Mouse (Mus musculus): ENCODE data around the gene Zbtb37. TPM values are rescaled to one million over a fixed set of nuclear protein-coding genes. Genes with fewer than 3 reads are reported as not detected.
"Not testable (repeated sequence)": the region's sequence is repeated elsewhere in the genome, so short reads cannot be mapped to it uniquely, and the experiment has no call there.

Zbtb37 gene
- polyA plus RNA-seq, 1 experiment from 2014 or later: 13.9 TPM

- no peaks in the 10 kb centered on the region for H3K4me1 ChIP-seq (replicated peaks)
- 87% methylated on average over 17 of the region's 17 CpGs for WGBS
- ATAC-seq (ENCODE audit: low FRiP score, low read depth): no peak
Measured at GRCm38 (mm10) chr1:160986881-160987635, 47.6 kb downstream of the Zbtb37 start.

GRCm38 (mm10) chr1:160985477-160985876 is 49.2 kb downstream of the Zbtb37 start:
- no peaks in the 10 kb centered on the region for H3K4me1 ChIP-seq (replicated peaks)
- H3K27me3 ChIP-seq: no peaks in the 10 kb centered on the region
- H3K4me2 ChIP-seq: no peak overlapping the region
- no peak overlapping the region for H3K9ac ChIP-seq
- no peak overlapping the region for H3K4me3 ChIP-seq
- no peaks in the 10 kb centered on the region for H3K9me3 ChIP-seq
- no peak overlapping the region for H3K27ac ChIP-seq (replicated peaks)
- ATAC-seq (ENCODE audit: low FRiP score, low read depth): no peak
- H3K36me3 ChIP-seq: no peaks in the 10 kb centered on the region
- WGBS: 85% methylated on average over 6 of the region's 6 CpGs

More at GRCm38 (mm10) chr1:160986881-160987635, 47.6 kb downstream of the Zbtb37 start:
- Histone ChIP-seq H3K27ac (replicated peaks) (no peak overlapping the region), H3K4me3 (no peak overlapping the region), H3K9me3 (no peaks in the 10 kb centered on the region), H3K36me3 (no peaks in the 10 kb centered on the region), H3K4me2 (no peak overlapping the region), H3K9ac (no peak overlapping the region), H3K27me3 (no peaks in the 10 kb centered on the region)

- H3K36me3 ChIP-seq; H3K9ac ChIP-seq; H3K4me2 ChIP-seq; ATAC-seq (ENCODE audit: low FRiP score, low read depth); H3K4me3 ChIP-seq; H3K4me1 ChIP-seq (replicated peaks); H3K27ac ChIP-seq (replicated peaks); H3K9me3 ChIP-seq; H3K27me3 ChIP-seq: not testable (repeated sequence)
- 84% methylated on average over 1 of the region's 1 CpGs for WGBS
Measured at GRCm38 (mm10) chr1:160984731-160985130, 49.9 kb downstream of the Zbtb37 start.

DNA sequence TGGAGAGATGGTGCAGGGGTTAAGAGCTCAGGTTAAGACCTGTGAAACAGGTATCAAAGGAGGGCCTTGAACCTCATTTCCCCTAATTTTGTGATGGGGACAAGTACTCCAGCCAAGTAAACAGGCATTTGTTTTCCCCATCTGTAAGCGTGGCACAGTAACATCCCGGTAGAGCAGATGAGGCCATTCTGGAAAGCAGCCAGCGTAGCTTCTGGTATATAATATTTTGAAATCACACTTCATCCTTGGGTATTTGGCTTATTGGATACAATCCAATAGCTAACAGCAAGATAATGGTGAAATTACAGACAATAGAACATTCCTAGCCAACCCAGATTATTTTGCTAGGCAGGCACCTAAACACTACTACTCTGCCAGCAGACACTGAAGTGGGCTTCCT is 51.8 kb downstream of the Zbtb37 start:
- H3K27ac ChIP-seq (replicated peaks): no peak overlapping the region

DNA sequence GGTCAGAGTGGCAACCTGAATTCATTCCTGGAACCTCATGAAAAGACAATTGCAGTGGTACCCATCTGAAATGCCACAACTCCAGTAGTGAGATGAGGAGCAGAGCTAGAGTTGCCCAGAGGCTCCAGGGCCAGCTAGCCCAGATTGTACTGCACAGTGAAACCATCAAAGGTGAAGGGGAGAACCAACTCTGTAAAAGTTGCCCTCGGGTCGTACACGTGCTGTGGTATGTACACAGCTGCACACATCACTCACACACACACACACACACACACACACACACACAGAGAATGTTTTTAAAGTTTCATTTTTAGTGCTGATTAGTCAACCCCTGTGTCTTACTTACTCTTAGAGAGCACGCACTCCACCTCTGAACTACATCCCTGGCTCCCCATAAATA is 53.3 kb downstream of the Zbtb37 start:
- H3K4me2 ChIP-seq: no peak overlapping the region
- no peaks in the 10 kb centered on the region for H3K27me3 ChIP-seq
- 96% methylated on average over 4 of the region's 4 CpGs for WGBS
- H3K9me3 ChIP-seq: no peaks in the 10 kb centered on the region
- no peak overlapping the region for H3K27ac ChIP-seq (replicated peaks)
- no peak for ATAC-seq (ENCODE audit: low FRiP score, low read depth)
- H3K36me3 ChIP-seq: no peaks in the 10 kb centered on the region
- no peak overlapping the region for H3K9ac ChIP-seq
- H3K4me3 ChIP-seq: no peak overlapping the region
- no peaks in the 10 kb centered on the region for H3K4me1 ChIP-seq (replicated peaks)

More for the DNA sequence above, 51.8 kb downstream of the Zbtb37 start:
- no peak overlapping the region for H3K4me3 ChIP-seq
- WGBS: 77% methylated on average over 3 of the region's 3 CpGs
- no peak for ATAC-seq (ENCODE audit: low FRiP score, low read depth)
- H3K4me2 ChIP-seq: no peak overlapping the region
- no peaks in the 10 kb centered on the region for H3K36me3 ChIP-seq
- no peaks in the 10 kb centered on the region for H3K27me3 ChIP-seq
- H3K4me1 ChIP-seq (replicated peaks): no peaks in the 10 kb centered on the region
- no peak overlapping the region for H3K9ac ChIP-seq
- H3K9me3 ChIP-seq: no peaks in the 10 kb centered on the region

GRCm38 (mm10) chr1:160980537-160981234 is 54.0 kb downstream of the Zbtb37 start:
- Histone ChIP-seq H3K36me3 (no peaks in the 10 kb centered on the region), H3K4me3 (no peak overlapping the region), H3K9ac (no peak overlapping the region), H3K4me1 (replicated peaks) (no peaks in the 10 kb centered on the region), H3K27ac (replicated peaks) (no peak overlapping the region), H3K9me3 (no peaks in the 10 kb centered on the region), H3K27me3 (no peaks in the 10 kb centered on the region), H3K4me2 (no peak overlapping the region)
- 76% methylated on average over 8 of the region's 8 CpGs for WGBS
- ATAC-seq (ENCODE audit: low FRiP score, low read depth): no peak

GRCm38 (mm10) chr1:160980021-160980420 is 54.6 kb downstream of the Zbtb37 start:
- H3K36me3 ChIP-seq: 0 out of 2 replicates have a peak, but pooled peaks cover 4% of the 10 kb centered on the region
- H3K9me3 ChIP-seq: no peaks in the 10 kb centered on the region
- H3K4me2 ChIP-seq: no peak overlapping the region
- no peaks in the 10 kb centered on the region for H3K4me1 ChIP-seq (replicated peaks)
- ATAC-seq (ENCODE audit: low FRiP score, low read depth): no peak
- no peaks in the 10 kb centered on the region for H3K27me3 ChIP-seq
- H3K27ac ChIP-seq (replicated peaks): no peak overlapping the region
- H3K4me3 ChIP-seq: no peak overlapping the region
- H3K9ac ChIP-seq: no peak overlapping the region
- WGBS: 85% methylated on average over 5 of the region's 5 CpGs

DNA sequence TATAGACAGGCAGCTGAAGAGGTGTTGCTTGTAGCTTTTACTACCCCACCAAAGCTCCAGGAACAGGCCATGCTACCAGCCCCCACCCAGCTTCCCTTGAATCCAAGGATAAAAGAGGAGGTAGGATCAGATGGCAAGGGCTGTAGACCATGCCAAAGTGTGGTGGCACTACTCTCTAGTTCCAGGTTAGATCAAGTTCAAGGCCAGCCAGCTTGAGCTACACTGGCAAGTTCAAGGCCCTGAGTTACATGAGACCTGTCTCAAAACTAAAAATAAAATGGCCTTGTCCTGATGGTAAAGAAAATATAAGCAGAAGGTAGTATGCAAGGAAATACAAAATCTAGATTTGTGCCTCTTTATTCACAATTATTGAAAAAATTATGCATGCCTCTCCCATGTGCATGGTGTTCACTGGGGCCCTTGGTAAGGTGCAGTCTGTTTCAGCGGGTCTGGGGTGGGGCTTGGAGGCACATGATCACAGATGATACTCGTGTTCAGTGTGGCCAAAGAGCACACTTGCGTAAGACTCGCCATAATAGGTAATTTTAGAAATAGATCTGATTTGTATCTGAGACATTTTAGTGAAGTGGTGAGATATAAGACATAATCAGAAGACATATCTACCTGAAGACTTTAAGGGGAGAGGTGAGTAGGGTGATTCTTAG is 56.4 kb downstream of the Zbtb37 start, which contains the start of gene Serpinc1:
Serpinc1 (plus strand) TSS at position 515 of the 665 bp plus-strand sequence.
- no peak within 1 kb of the TSS for H3K27ac ChIP-seq (replicated peaks)
- no peaks in the 10 kb centered on the region for H3K9me3 ChIP-seq
- H3K36me3 ChIP-seq: 0 out of 2 replicates have a peak, but pooled peaks cover 4% of the 10 kb centered on the region
- H3K4me1 ChIP-seq (replicated peaks): no peaks in the 10 kb centered on the region
- H3K9ac ChIP-seq: no peak within 1 kb of the TSS
- H3K4me3 ChIP-seq: no peak within 1 kb of the TSS
- H3K4me2 ChIP-seq: no peak within 1 kb of the TSS
- no peaks in the 10 kb centered on the region for H3K27me3 ChIP-seq
- 92% methylated on average over 4 of the region's 4 CpGs for WGBS
- ATAC-seq (ENCODE audit: low FRiP score, low read depth): no peak

DNA sequence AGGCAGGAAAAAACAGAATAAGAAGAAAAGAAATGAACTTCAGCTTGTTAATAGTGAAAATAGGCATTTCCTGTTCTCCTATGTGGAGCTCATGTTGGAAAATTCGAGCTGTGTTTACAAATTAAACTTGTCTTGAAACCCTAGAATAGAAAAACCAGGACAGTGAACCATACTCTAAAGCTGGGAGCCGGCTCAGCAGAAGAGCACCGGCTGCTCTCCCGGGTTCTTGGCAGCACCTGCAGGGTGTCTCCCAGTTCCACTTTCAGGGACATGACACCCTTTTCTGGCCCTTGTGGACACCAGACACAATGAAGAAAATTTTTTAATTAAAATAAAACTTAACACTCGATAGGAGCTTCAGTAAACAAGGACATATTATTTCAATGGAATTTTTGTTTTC is 66.0 kb downstream of the Zbtb37 start:
- H3K4me2 ChIP-seq: no peak overlapping the region
- no peaks in the 10 kb centered on the region for H3K27me3 ChIP-seq
- H3K9me3 ChIP-seq: no peaks in the 10 kb centered on the region
- H3K4me3 ChIP-seq: no peak overlapping the region
- H3K36me3 ChIP-seq: peaks cover 63% of the 10 kb centered on the region
- ATAC-seq (ENCODE audit: low FRiP score, low read depth): no peak
- no peak overlapping the region for H3K9ac ChIP-seq
- no peak overlapping the region for H3K27ac ChIP-seq (replicated peaks)
- 90% methylated on average over 5 of the region's 5 CpGs for WGBS
- no peaks in the 10 kb centered on the region for H3K4me1 ChIP-seq (replicated peaks)

- Histone ChIP-seq H3K27me3 (no peaks in the 10 kb centered on the region), H3K4me2 (no peak overlapping the region), H3K4me3 (no peak overlapping the region), H3K27ac (replicated peaks) (no peak overlapping the region), H3K36me3 (peaks cover 75% of the 10 kb centered on the region), H3K9me3 (no peaks in the 10 kb centered on the region), H3K9ac (no peak overlapping the region), H3K4me1 (replicated peaks) (no peaks in the 10 kb centered on the region)
- ATAC-seq (ENCODE audit: low FRiP score, low read depth): no peak
- WGBS: 97% methylated on average over 1 of the region's 1 CpGs
Measured at GRCm38 (mm10) chr1:160967268-160967667, 67.4 kb downstream of the Zbtb37 start.

GRCm38 (mm10) chr1:160963199-160963598 is 71.5 kb downstream of the Zbtb37 start:
- no peaks in the 10 kb centered on the region for H3K27me3 ChIP-seq
- ATAC-seq (ENCODE audit: low FRiP score, low read depth): no peak
- no peak overlapping the region for H3K27ac ChIP-seq (replicated peaks)
- no peaks in the 10 kb centered on the region for H3K9me3 ChIP-seq
- WGBS: 91% methylated on average over 7 of the region's 7 CpGs
- H3K4me3 ChIP-seq: no peak overlapping the region
- H3K4me1 ChIP-seq (replicated peaks): no peaks in the 10 kb centered on the region
- H3K9ac ChIP-seq: no peak overlapping the region
- peaks cover 69% of the 10 kb centered on the region for H3K36me3 ChIP-seq
- no peak overlapping the region for H3K4me2 ChIP-seq
